8 mouse cellular contexts compared by ENCODE assay signal in the genomic region with DNA sequence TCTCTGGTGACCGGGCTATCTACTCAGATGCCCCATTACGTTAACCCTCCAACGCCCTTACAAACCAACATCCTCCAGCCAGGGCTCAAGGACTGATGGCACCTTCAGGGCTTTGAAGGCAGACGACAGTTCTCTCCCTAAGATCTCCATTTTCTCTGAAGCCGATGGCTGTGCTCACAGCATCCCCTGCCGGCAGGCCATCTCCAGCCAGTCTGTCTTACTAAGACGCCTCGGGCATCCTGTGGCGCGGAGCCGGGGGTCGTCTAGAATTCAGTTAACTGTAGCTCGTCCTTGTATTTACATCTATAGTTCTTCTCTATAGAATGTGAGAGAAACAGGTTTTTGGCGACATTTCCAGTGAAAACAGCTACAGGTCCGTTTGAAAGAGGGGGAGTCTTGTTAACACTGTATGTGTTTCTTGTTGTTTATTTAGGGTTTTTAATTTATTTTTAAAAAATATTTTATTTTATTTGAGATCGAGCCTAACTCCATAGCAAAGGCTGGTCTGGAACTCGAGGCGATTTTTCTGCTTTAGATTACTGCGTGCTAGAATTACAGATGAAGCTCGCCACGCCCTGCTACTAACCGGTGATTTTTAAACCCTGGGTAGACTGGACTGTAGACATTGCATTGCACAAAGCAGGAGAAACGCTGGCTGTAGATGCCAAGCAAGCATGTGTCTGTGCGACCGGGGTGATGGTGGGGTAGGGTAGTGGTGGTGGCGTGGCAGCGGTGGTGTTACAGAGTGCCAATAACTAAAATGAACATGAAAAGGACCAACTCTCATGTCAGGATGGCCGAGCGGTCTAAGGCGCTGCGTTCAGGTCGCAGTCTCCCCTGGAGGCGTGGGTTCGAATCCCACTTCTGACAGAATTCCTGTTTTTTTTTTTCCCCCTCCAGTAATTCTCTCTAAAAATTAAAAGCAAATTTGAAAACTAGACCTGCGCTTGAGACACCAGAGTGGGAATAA. TPM values are rescaled to one million over a fixed set of nuclear protein-coding genes. Genes with fewer than 3 reads are reported as not detected.
DNase-seq lines count a peak whose midpoint lies in the region; ATAC-seq lines count a peak whose summit lies in the region.

No protein-coding gene starts in this region.

- no peaks in the 10 kb centered on the region for H3K9me3 ChIP-seq in hindbrain, embryonic 11.5 days (ENCODE audit: control insufficient read depth, low read length)

- ATAC-seq in frontal cortex, adult (ENCODE audit: low TSS enrichment), result peak; percentile 62
- peak; percentile 88 for ATAC-seq in hindbrain, embryonic 11.5 days (ENCODE audit: low FRiP score)

- H3K27ac ChIP-seq in hindbrain, embryonic 11.5 days (ENCODE audit: low read depth, low read length), result peak overlapping the region; percentile 49

- DNase-seq in Muller cell, postnatal 12 days (ENCODE audit: inconsistent ontology term), result peak; percentile 89
- DNase-seq in cerebellum, adult 9-10 months, result peak; percentile 81
- DNase-seq in hindbrain, embryonic 11.5 days (ENCODE audit: low spot score), result peak; percentile 88
- peak; percentile 78 to 86 for DNase-seq in layer of hippocampus, postnatal 10 days (ENCODE audit: low spot score in 2 of 2)
- peak; percentile 91 for DNase-seq in lung, postnatal 10 days
- DNase-seq in retina, adult 2 months (ENCODE audit: low read depth, low spot score), result peak; percentile 20
- peak; percentile 78 to 82 for DNase-seq in thymus, postnatal 36 days

- 0 out of 2 replicates have a peak, but pooled peaks cover 4% of the 10 kb centered on the region for H3K27me3 ChIP-seq in hindbrain, embryonic 11.5 days (ENCODE audit: control insufficient read depth, insufficient read depth, low read length)

- peak overlapping the region; percentile 39 for H3K4me2 ChIP-seq in hindbrain, embryonic 11.5 days (replicated peaks; ENCODE audit: low read depth, low read length)

- no peaks in the 10 kb centered on the region for H3K4me1 ChIP-seq in hindbrain, embryonic 11.5 days (replicated peaks; ENCODE audit: control insufficient read depth, insufficient read depth, low read length)

- H3K4me3 ChIP-seq in hindbrain, embryonic 11.5 days (ENCODE audit: low read depth, low read length), result peak overlapping the region; percentile 33

- H3K9ac ChIP-seq in hindbrain, embryonic 11.5 days (ENCODE audit: low read depth, low read length), result no peak overlapping the region; the same call in 1 of the 2 replicates

- H3K36me3 ChIP-seq in hindbrain, embryonic 11.5 days (ENCODE audit: control insufficient read depth, insufficient read depth, low read length), result no peaks in the 10 kb centered on the region

- under 1% methylated on average over 35 of the region's 35 CpGs for WGBS in hindbrain, embryonic 11.5 days

RNA-seq across cellular contexts. Expression of gene Pllp, which starts 7.1 kb away (rescaled TPM):
- polyA plus RNA-seq in hindbrain, embryonic 11.5 days (2014; fragmentation: Nextera tagmentation; extraction: Ambion mirVana), result 0.25 and 0.63 TPM in 2 replicates
- 10 to 100 TPM; 26.9 to 27.6 TPM for total RNA-seq in layer of hippocampus, postnatal 10 days (2021)

RNA-seq across cellular contexts. Expression of gene Arl2bp, which starts 36.7 kb away (rescaled TPM):
- polyA plus RNA-seq in hindbrain, embryonic 11.5 days (2014; fragmentation: Nextera tagmentation; extraction: Ambion mirVana), result 65.2 and 94.5 TPM in 2 replicates
- 100 to 1,000 TPM; 158 to 163 TPM for total RNA-seq in layer of hippocampus, postnatal 10 days (2021)

RNA-seq across cellular contexts. Expression of gene Ccl22, which starts 42.3 kb away (rescaled TPM):
- polyA plus RNA-seq in hindbrain, embryonic 11.5 days (2014; fragmentation: Nextera tagmentation; extraction: Ambion mirVana), result not detected in 2 replicates
- not detected for total RNA-seq in layer of hippocampus, postnatal 10 days (2021)

Comparison
In these comparisons a context has a peak if more than half of its experiments do, and no peak if none do; other contexts are left out.
1. Peak in every context shown above with its lines: DNase-seq, ATAC-seq, H3K4me3 ChIP-seq and H3K27ac ChIP-seq.
2. DNase-seq: peak in every context shown above with its lines; median percentile 91 in lung, postnatal 10 days; 89 in Muller cell, postnatal 12 days; 88 in hindbrain, embryonic 11.5 days; 82 in layer of hippocampus, postnatal 10 days; 81 in cerebellum, adult 9-10 months; 80 in thymus, postnatal 36 days; 20 in retina, adult 2 months.